Mouse (Mus musculus) left cerebral cortex, postnatal 36 days (tissue): ENCODE data around the gene Cts3. TPM values are rescaled to one million over a fixed set of nuclear protein-coding genes. Genes with fewer than 3 reads are reported as not detected.
"Not testable (repeated sequence)": the region's sequence is repeated elsewhere in the genome, so short reads cannot be mapped to it uniquely, and the experiment has no call there.

ENCODE experiments used
- DNase-seq, 2 experiments: peaks; one replicate each; pipeline ENCODE4 v3.0.0; 2021 to 2022; ENCODE audit warnings: low spot score in 2 of 2, mixed read lengths in 1 of 2
- intact Hi-C: fragments of 180-260 bp; cut with DNase I; formaldehyde crosslinking; loops from one replicate; pipeline ENCODE4 v1.15.1; 2025
- total RNA-seq, 2 experiments: library from RNA; stranded (reverse); gene quantifications; 2 replicates each; pipeline ENCODE4 v1.2.3; 2021

The Cts3 gene
- total RNA-seq: not detected

GRCm38 (mm10) chr13:61570027-61570426, at the start of gene Cts3:
Gene Cts3 (minus strand): TSS chr13:61570127.
- DNase-seq: no peak
- intact Hi-C loops: no loop called here

GRCm38 (mm10) chr13:61568074-61568473, 1.9 kb downstream of the Cts3 start, which contains the start of gene Gm49352:
Gene Gm49352 (minus strand): TSS chr13:61568174.
- intact Hi-C loops, DNase-seq: not testable (repeated sequence)

GRCm38 (mm10) chr13:61541631-61542030, 28.3 kb downstream of the Cts3 start, which contains the start of gene Ctsm:
Gene Ctsm (minus strand): TSS chr13:61541839.
- intact Hi-C loops: no loop called here
- DNase-seq: no peak

Other genes with a start within 250 kb of the Cts3 start
- gene Cts7, start 211.9 kb downstream of the Cts3 start, total RNA-seq: not detected
- not detected for gene Ctsm, start 28.3 kb downstream of the Cts3 start, total RNA-seq
- gene Gm49352, start 2.0 kb downstream of the Cts3 start, total RNA-seq: not detected